Mouse (Mus musculus): Measurements from ENCODE around the gene Glce. TPM values are rescaled to one million over a fixed set of nuclear protein-coding genes. Genes with fewer than 3 reads are reported as not detected.

The Glce gene
- total RNA-seq, 2 experiments from 2014 or later = 0.08 to 0.42 TPM

Other genes with a start within 250 kb of the Glce start
- 1,048 and 1,068 TPM in 2 replicates for gene Rplp1, start 208.1 kb downstream of the Glce start, total RNA-seq (2015; ENCODE audit: low replicate concordance)
- gene Rplp1, start 208.1 kb downstream of the Glce start, total RNA-seq (2017; ENCODE audit: low replicate concordance) = 1,077 and 1,422 TPM in 2 replicates
- 601 and 611 TPM in 2 replicates for gene Kif23, start 175.9 kb downstream of the Glce start, total RNA-seq (2015; ENCODE audit: low replicate concordance)
- gene Kif23, start 175.9 kb downstream of the Glce start, total RNA-seq (2017; ENCODE audit: low replicate concordance) = 1,112 and 1,280 TPM in 2 replicates
- gene Paqr5, start 95.8 kb downstream of the Glce start, total RNA-seq (2015; ENCODE audit: low replicate concordance) = not detected in 2 replicates
- not detected in 2 replicates for gene Paqr5, start 95.8 kb downstream of the Glce start, total RNA-seq (2017; ENCODE audit: low replicate concordance)
- not detected in 2 replicates for gene Spesp1, start 159.6 kb upstream of the Glce start, total RNA-seq (2015; ENCODE audit: low replicate concordance)
- not detected in 2 replicates for gene Spesp1, start 159.6 kb upstream of the Glce start, total RNA-seq (2017; ENCODE audit: low replicate concordance)
- 114 and 141 TPM in 2 replicates for gene Anp32a, start 218.6 kb upstream of the Glce start, total RNA-seq (2015; ENCODE audit: low replicate concordance)
- gene Anp32a, start 218.6 kb upstream of the Glce start, total RNA-seq (2017; ENCODE audit: low replicate concordance) = 101 and 162 TPM in 2 replicates

Data from erythroid progenitor cell, adult 5-6 weeks (primary cell).